Mouse (Mus musculus) skeletal muscle tissue, adult 2 months (tissue): ENCODE measurements around the gene Polr2l.

Experiments used
- DNase-seq: peaks from one replicate; pipeline ENCODE4 v3.0.0-alpha.2; 2012; ENCODE audit warnings: low read depth, low spot score

The Polr2l gene

GRCm38 (mm10) chr7:141475011-141475804, at the start of gene Polr2l, which contains the start of gene Tspan4:
TSS of gene Polr2l (minus strand) at chr7:141475132.
TSS of gene Tspan4 (plus strand) at chr7:141475240.
- DNase-seq: peak; percentile 72

- no peak for DNase-seq
These were observed 49.3 kb upstream of the Polr2l start for GRCm38 (mm10) chr7:141524271-141524670.

GRCm38 (mm10) chr7:141523007-141523406, 48.1 kb upstream of the Polr2l start:
- no peak for DNase-seq

GRCm38 (mm10) chr7:141519795-141520194, 44.9 kb upstream of the Polr2l start:
- no peak for DNase-seq

- DNase-seq: no peak
These were observed 44.0 kb upstream of the Polr2l start for GRCm38 (mm10) chr7:141518926-141519325.

- no peak for DNase-seq
These were observed 43.4 kb upstream of the Polr2l start for GRCm38 (mm10) chr7:141518296-141518695.

- DNase-seq: no peak
These were observed 42.7 kb upstream of the Polr2l start for GRCm38 (mm10) chr7:141517638-141518037.

GRCm38 (mm10) chr7:141510681-141511191, 35.8 kb upstream of the Polr2l start:
- peak; percentile 21 for DNase-seq

- DNase-seq: no peak
These were observed 35.3 kb upstream of the Polr2l start for GRCm38 (mm10) chr7:141510196-141510595.

- DNase-seq: no peak
These were observed 33.2 kb upstream of the Polr2l start for GRCm38 (mm10) chr7:141508160-141508559.

GRCm38 (mm10) chr7:141506278-141506677, 31.3 kb upstream of the Polr2l start:
- no peak for DNase-seq

GRCm38 (mm10) chr7:141502556-141502905, 27.6 kb upstream of the Polr2l start:
- DNase-seq: no peak

- no peak for DNase-seq
These were observed 27.1 kb upstream of the Polr2l start for GRCm38 (mm10) chr7:141501820-141502555.

- DNase-seq: no peak
These were observed 22.7 kb upstream of the Polr2l start for GRCm38 (mm10) chr7:141497600-141497999.

GRCm38 (mm10) chr7:141495940-141496339, 21.0 kb upstream of the Polr2l start:
- no peak for DNase-seq

- DNase-seq: no peak
These were observed 20.4 kb upstream of the Polr2l start for GRCm38 (mm10) chr7:141495379-141495778.

- DNase-seq: no peak
These were observed 18.8 kb upstream of the Polr2l start for GRCm38 (mm10) chr7:141493729-141494128.

GRCm38 (mm10) chr7:141492738-141493137, 17.8 kb upstream of the Polr2l start:
- DNase-seq: no peak

GRCm38 (mm10) chr7:141491151-141491550, 16.2 kb upstream of the Polr2l start:
- DNase-seq: no peak

- no peak for DNase-seq
These were observed 12.2 kb upstream of the Polr2l start for GRCm38 (mm10) chr7:141487141-141487540.

GRCm38 (mm10) chr7:141486239-141486638, 11.3 kb upstream of the Polr2l start:
- no peak for DNase-seq

- DNase-seq: no peak
These were observed 10.7 kb upstream of the Polr2l start for GRCm38 (mm10) chr7:141485606-141486005.

- no peak for DNase-seq
These were observed 10.3 kb upstream of the Polr2l start for GRCm38 (mm10) chr7:141485186-141485585.
